Mouse (Mus musculus): ENCODE measurements around the gene Tmem240.
"Not testable (repeated sequence)": the region's sequence is repeated elsewhere in the genome, so short reads cannot be mapped to it uniquely, and the experiment has no call there.

The Tmem240 gene

DNA sequence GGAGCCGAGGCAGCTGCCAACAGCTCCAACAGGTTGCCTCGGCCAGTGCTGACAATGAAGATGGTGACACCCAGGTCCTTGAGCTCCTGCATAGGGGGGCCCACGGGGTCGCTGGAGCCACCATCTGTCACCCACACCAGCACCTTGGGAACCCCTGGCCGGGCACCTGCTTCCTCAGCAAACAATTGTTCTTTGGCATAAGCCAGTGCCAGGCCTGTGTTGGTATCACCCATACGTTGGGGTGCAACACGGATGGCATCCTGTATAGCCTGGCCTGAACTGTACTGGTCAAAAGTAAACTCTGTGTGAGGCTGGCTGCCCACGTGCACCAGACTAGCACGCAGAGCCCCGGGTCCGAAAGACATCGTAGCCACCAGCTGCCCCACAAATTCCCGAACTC, 38.2 kb downstream of the Tmem240 start:
- DNase-seq, result no peak

DNA sequence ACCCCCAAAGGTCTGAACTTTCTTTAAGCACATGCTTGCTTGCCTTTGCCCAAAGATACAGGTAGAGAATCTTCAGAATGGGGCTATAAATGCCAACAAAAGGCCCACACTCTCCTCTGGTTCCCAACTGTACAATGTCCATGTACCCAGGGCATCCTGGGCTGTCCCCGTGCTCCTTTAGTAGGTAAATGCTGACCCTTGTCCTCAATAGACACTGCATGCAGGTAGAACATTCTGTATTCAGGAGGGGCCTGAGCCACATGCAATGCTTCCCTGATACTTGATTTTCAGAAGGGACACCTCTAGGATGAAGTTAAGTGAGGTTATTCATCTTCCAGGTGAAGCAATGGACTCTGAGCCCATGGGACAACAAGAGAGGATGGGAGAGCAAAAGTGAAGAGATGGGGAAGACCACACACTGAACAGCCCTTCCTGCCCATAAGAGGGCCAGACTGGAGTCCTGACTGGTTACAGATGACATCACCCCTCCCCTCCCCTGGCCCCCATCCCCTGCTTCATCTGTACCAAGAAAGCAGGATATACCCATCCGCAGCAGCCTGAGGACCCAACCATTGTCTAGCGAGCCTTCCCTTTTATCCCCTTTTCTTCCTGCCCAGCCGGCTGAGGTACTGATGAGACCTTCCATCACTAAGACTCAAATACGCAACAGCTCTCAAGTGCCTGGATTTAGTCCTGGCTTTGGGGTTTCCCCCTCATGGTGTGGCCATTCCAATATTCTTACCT, 38.9 kb downstream of the Tmem240 start:
- DNase-seq, result no peak

GRCm38 (mm10) chr4:155774280-155774754, 39.7 kb downstream of the Tmem240 start, which contains the start of gene Vwa1:
Gene Vwa1 (minus strand): TSS chr4:155774698.
- peak; percentile 91 for DNase-seq

GRCm38 (mm10) chr4:155774971-155775740, 40.6 kb downstream of the Tmem240 start:
- DNase-seq, result no peak

DNA sequence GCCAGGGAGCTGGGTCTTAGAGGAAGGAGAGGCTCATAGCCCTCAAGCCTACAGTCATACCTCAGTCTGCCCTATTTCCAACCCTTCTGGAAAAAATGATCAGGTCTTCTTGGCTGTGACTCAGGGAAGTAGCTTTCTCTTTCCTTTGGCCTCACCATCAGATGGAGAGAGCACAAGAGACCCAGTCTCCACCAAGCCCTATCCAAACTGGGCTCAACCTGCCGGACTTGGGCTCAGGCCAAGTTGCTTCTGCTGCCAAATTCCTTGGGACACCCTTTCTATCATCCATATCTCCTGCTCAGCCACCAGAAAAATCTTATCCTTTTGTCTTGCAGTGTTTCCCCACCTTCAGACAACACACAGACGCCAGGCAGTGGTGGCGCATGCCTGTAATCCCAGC, 41.3 kb downstream of the Tmem240 start:
- DNase-seq, result no peak

- no peak for DNase-seq
Observed at GRCm38 (mm10) chr4:155776704-155777335, 42.2 kb downstream of the Tmem240 start.

DNA sequence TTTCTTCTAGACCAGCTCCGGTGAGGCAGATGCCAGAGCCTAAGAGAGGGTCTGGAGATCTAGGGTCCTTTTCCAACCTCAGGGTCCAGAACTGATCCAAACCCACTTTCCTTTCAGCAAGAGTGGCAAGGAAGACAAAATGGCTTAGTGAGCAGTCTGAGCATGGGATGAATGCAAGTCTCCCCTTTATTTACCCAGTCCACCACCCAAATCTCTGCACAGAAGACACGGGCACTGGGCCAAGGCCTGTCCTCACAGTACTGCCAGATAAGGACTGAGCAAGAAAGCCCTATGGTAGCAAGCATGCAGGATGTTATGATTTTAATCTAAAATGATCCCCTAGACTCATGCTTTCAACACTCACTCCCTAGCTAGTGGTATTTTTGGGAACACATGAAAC, 43.2 kb downstream of the Tmem240 start:
- no peak for DNase-seq

DNA sequence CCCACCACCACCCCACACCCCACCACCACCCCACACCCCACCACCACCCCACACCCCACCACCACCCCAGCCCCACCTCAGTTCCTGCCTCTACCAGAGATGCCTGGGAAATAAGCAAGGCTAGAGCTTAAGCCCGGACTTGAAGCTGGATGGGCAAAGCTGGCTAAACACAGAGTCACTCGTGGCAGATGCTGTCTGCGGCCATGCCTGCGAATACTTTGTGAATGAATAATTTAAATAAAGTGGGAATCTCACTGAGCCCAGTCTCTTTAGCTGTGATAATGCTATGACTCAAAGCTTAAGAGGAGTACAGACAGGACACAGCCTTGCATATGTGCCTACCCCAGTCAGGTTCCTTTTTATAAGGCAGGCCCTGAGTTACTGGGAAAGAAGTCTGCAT, 44.9 kb downstream of the Tmem240 start:
- no peak for DNase-seq

- no peak for DNase-seq
Observed at GRCm38 (mm10) chr4:155780895-155781294, 46.3 kb downstream of the Tmem240 start.

DNA sequence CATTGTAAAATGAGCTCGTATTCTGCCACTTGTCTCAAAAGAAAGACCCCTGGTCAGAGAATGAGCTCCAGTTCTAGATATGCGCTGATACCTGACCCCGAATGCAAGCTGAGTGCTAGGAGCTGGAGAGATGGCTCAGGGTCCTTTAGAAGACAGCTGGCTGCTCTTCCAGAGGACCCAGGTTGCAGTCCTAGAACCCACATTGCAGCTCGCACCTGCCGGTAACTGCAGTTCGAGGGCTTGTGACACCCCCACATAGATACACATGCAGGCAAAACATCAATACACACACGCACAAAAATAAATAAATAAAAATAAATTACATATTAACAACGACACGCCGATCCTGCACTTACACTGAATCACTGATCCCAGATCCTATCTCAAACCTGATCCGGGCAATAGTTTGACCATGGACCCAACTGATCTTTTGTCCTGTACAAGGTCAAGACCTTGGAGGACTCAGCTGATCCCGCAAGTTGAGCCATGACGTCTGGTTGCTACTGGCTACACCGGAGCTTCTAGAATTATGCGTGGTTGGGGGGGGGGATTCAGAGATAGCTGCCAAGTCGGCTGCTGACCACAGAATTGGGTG, 49.0 kb downstream of the Tmem240 start:
- DNase-seq, result no peak

GRCm38 (mm10) chr4:155784081-155784701, 49.6 kb downstream of the Tmem240 start:
- peak; percentile 66 for DNase-seq

DNA sequence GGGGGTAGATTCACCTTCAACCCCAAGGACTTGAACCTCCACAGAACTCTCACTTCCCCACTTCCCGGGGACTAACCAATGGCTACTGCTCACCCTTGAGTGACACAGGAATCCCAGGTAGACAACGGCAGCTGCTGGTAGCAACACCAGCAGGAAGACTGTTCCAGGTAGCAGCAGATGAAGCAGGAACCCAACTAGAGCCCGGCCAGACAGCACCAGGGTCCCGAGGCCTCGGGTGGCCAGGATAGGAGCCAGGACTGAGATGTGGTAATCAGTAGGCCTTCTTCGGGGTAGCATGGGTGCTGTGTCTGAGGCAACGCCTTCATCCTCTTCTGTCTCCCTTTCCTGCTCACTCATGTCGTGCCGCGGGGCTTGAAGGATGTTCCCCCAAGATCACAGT, 50.6 kb downstream of the Tmem240 start:
- no peak for DNase-seq

DNA sequence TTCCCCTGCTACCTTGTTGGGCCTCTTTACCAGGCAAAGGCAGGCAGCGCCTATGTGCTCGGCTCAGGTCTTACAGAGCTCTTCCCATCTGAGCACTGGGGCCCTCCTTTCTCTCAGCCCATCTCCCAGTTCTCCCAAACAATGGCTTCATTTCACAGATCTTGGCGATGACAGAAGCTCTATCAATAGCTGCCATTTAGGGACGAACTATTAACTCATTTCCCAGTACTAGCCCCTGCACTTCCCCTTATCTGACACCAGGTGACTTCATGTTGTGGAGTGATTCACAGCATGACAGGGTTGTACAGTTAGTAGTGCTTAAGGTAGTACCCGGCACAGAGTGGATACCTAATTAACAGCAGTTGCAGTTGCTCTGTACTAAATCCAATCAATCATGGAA, 51.2 kb downstream of the Tmem240 start, which contains the start of gene Tmem88b:
TSS of gene Tmem88b (minus strand) at position 56 of the 400 bp plus-strand sequence.
- DNase-seq, result no peak

DNA sequence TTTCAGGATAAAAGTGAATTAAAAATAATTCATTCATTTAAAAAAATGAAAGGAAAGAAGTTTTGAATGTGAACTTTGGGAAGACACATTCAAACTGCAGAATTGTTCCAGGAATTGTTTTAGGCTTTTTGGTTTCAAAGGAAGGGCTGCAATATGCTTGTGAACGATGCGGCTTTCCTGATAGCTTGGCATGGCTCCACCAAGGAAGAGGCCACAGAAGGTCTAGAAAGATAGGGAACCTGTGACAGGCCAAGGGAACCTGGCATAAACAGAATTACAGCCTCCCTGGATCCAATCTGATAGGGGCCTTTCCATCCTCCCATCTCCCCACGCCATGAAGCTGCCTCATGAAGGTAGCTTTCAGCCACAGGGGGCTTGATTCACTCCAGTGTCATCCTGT, 53.7 kb downstream of the Tmem240 start:
- DNase-seq, result no peak

- DNase-seq, result not testable (repeated sequence)
Observed at GRCm38 (mm10) chr4:155788833-155789232, 54.2 kb downstream of the Tmem240 start.

DNA sequence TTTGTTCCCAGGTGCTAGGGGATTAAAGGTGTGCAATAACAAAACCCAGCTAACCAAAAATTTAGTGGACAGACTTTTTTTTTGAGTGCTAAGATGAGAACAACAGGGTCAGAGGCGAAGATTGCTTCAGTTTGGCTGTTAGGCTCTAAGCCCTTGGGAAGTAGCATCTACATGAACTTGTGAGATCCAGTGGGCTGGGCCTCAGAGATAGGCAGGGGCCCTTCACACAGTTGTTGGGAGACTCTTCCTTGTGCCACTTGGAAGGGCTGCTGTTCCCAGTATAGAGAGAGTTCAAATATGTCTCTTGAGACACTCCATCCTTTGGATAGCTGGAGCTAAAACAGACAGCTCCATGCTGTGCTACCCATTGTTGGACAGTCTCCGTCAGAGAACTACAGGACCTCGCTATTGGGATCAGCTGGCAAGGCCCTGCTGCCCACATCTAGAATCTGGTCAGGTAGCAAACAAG, 55.5 kb downstream of the Tmem240 start, which contains the start of gene Ankrd65:
TSS of gene Ankrd65 (plus strand) at position 419 of the 469 bp plus-strand sequence.
- DNase-seq, result no peak
